Mouse (Mus musculus) small intestine, adult 2 months (tissue): ENCODE results near the gene Gpd1. TPM values are rescaled to one million over a fixed set of nuclear protein-coding genes. Genes with fewer than 3 reads are reported as not detected.
A peak's percentile ranks its signal among the peaks of the same experiment; 100 is the strongest.

Source experiments
- H3K27ac ChIP-seq: fragments of 200-500 bp; 2 replicates; pipeline ENCODE4 v1.5.1; 2012; ENCODE audit warnings: low read depth, low read length, control low read depth, inconsistent platforms; ENCODE audit not compliant: insufficient read depth
- H3K27me3 ChIP-seq: fragments of 200-500 bp; 2 replicates; pipeline ENCODE4 v1.6.1; 2012; ENCODE audit warnings: mild to moderate bottlenecking, moderate library complexity, low read length, inconsistent platforms; ENCODE audit not compliant: control insufficient read depth, insufficient read depth
- H3K36me3 ChIP-seq: fragments of 200-500 bp; 2 replicates; pipeline ENCODE4 v1.6.1; 2012; ENCODE audit warnings: mild to moderate bottlenecking, low read length, control low read depth, inconsistent platforms; ENCODE audit not compliant: control insufficient read depth, insufficient read depth
- H3K4me1 ChIP-seq: fragments of 200-500 bp; 2 replicates; pipeline ENCODE4 v1.6.1; 2012; ENCODE audit warnings: low read length, inconsistent platforms, mixed read lengths; ENCODE audit not compliant: control insufficient read depth, insufficient read depth, insufficient read length
- H3K4me3 ChIP-seq: fragments of 200-500 bp; 2 replicates; pipeline ENCODE4 v1.5.1; 2012; ENCODE audit warnings: low read depth, mild to moderate bottlenecking, control low read depth, inconsistent platforms, low read length, moderate library complexity
- CTCF ChIP-seq: fragments of 200-500 bp; IDR thresholded peaks from 2 replicates; pipeline ENCODE4 v1.5.1; 2012; ENCODE audit warnings: low read depth, mild to moderate bottlenecking, control low read depth, inconsistent platforms, low read length, moderate library complexity, mixed read lengths; ENCODE audit not compliant: insufficient replicate concordance, insufficient read length; ENCODE audit errors: extremely low read depth
- POLR2A ChIP-seq: fragments of 200-500 bp; IDR thresholded peaks from 2 replicates; pipeline ENCODE4 v1.6.1; 2012; ENCODE audit warnings: low read depth, mild to moderate bottlenecking, control low read depth, inconsistent platforms, low read length, moderate library complexity
- WGBS: fragments of 180-500 bp; shearing (Covaris S2); methylation state at CpG from one replicate; pipeline ENCODE4 v1.1.7; 2018; 5-methylcytosine and 5-hydroxymethylcytosine counted together
- polyA plus RNA-seq: library from polyadenylated mRNA; depleted of rRNA; stranded (reverse); fragments of >200 nt; gene quantifications from 2 replicates; pipeline ENCODE4 v1.2.3, GENCODE M21; 2012

Gene Gpd1
- polyA plus RNA-seq, 1 experiment = 260 TPM

- WGBS = 30% methylated on average over 13 of the region's 13 CpGs
- Histone ChIP-seq H3K27ac (peak overlapping the region; percentile 93), H3K36me3 (peaks cover 37% of the 10 kb centered on the region), H3K4me1 (peaks cover 25% of the 10 kb centered on the region), H3K4me3 (no peak overlapping the region), H3K27me3 (no peaks in the 10 kb centered on the region)
- TF ChIP-seq POLR2A = no peak
- no peak for TF ChIP-seq CTCF
Observed at GRCm38 (mm10) chr15:99715361-99715865, 1.9 kb upstream of the Gpd1 start.

- 28% methylated on average over 11 of the region's 11 CpGs for WGBS
- no peaks in the 10 kb centered on the region for H3K27me3 ChIP-seq
- H3K27ac ChIP-seq = peak overlapping the region; percentile 93
Observed at GRCm38 (mm10) chr15:99715982-99716746, 1.2 kb upstream of the Gpd1 start.

GRCm38 (mm10) chr15:99716814-99717213, 501 bp upstream of the Gpd1 start:
- H3K4me3 ChIP-seq = peak overlapping the region; percentile 12; the same call in 1 of the 2 replicates
- TF ChIP-seq CTCF = no peak
- TF ChIP-seq POLR2A = no peak
- H3K27me3 ChIP-seq = no peaks in the 10 kb centered on the region
- H3K36me3 ChIP-seq = peaks cover 35% of the 10 kb centered on the region
- H3K27ac ChIP-seq = peak overlapping the region; percentile 93; the same call in 1 of the 2 replicates
- WGBS = 80% methylated on average over 12 of the region's 12 CpGs
- peaks cover 26% of the 10 kb centered on the region for H3K4me1 ChIP-seq

More at GRCm38 (mm10) chr15:99715982-99716746, 1.2 kb upstream of the Gpd1 start:
- peaks cover 25% of the 10 kb centered on the region for H3K4me1 ChIP-seq
- TF ChIP-seq POLR2A = no peak
- TF ChIP-seq CTCF = no peak
- peak overlapping the region; percentile 20; the same call in 1 of the 2 replicates for H3K4me3 ChIP-seq
- H3K36me3 ChIP-seq = peaks cover 37% of the 10 kb centered on the region

GRCm38 (mm10) chr15:99718461-99719021, 1.2 kb downstream of the Gpd1 start:
- peaks cover 37% of the 10 kb centered on the region for H3K36me3 ChIP-seq
- peak overlapping the region; percentile 90 for H3K27ac ChIP-seq
- peak overlapping the region; percentile 92 for H3K4me3 ChIP-seq
- peaks cover 35% of the 10 kb centered on the region for H3K4me1 ChIP-seq
- H3K27me3 ChIP-seq = no peaks in the 10 kb centered on the region
- TF ChIP-seq POLR2A (no peak), CTCF (no peak)
- WGBS = 34% methylated on average over 9 of the region's 9 CpGs

GRCm38 (mm10) chr15:99719865-99720264, 2.5 kb downstream of the Gpd1 start:
- H3K4me3 ChIP-seq = peak overlapping the region; percentile 20; the same call in 1 of the 2 replicates
- H3K27me3 ChIP-seq = no peaks in the 10 kb centered on the region
- 0 out of 2 replicates have a peak overlapping the region, but pooled peaks have one; percentile 21 for H3K27ac ChIP-seq
- peaks cover 47% of the 10 kb centered on the region for H3K4me1 ChIP-seq
- TF ChIP-seq CTCF = no peak
- no peak for TF ChIP-seq POLR2A
- WGBS = 66% methylated on average over 8 of the region's 8 CpGs
- peaks cover 36% of the 10 kb centered on the region for H3K36me3 ChIP-seq

GRCm38 (mm10) chr15:99721921-99722743, 4.8 kb downstream of the Gpd1 start:
- peaks cover 32% of the 10 kb centered on the region for H3K4me1 ChIP-seq
- no peak overlapping the region for H3K4me3 ChIP-seq
- H3K36me3 ChIP-seq = peaks cover 36% of the 10 kb centered on the region
- TF ChIP-seq CTCF = no peak
- TF ChIP-seq POLR2A = no peak
- no peak overlapping the region for H3K27ac ChIP-seq
- 89% methylated on average over 25 of the region's 25 CpGs for WGBS
- no peaks in the 10 kb centered on the region for H3K27me3 ChIP-seq
